Mouse (Mus musculus) activated CD4-positive, CD25-positive, alpha-beta regulatory T cell, adult 4 months (primary cell): Measurements from ENCODE around the gene Nkapl. TPM values are rescaled to one million over a fixed set of nuclear protein-coding genes. Genes with fewer than 3 reads are reported as not detected.

Experiments
- ATAC-seq: one replicate; pipeline ENCODE4 v1.8.0; 2017
- polyA plus RNA-seq, 2 experiments: library from polyadenylated mRNA; unstranded; fragments of 100-300 nt; shearing (Covaris generic); gene quantifications; one replicate each; pipeline ENCODE4 v1.2.1; 2017

The Nkapl gene
- polyA plus RNA-seq, 2 experiments from 2014 or later, result not detected

- ATAC-seq, result no peak
Measured at GRCm38 (mm10) chr13:21427631-21428030, 40.7 kb downstream of the Nkapl start.

DNA sequence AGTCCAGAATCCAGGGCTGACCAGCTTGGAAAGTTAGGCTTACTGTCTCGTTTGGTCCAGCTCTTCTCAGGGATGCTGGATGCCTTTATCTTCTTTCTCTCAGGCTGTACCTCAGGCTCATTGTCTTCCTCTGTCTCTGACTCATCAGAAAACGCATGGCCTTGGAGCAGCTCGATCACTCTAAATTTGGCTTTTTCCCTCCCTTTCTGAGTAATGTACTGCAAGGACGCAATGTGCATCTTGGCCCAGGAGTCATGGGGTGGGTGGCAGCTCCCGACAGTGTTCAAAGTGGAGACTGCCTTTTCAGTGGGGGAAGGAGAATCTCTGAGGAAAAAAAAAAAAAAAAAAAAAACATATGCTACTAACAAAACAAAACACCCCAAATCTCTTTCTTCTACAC is 45.0 kb downstream of the Nkapl start:
- ATAC-seq, result no peak

DNA sequence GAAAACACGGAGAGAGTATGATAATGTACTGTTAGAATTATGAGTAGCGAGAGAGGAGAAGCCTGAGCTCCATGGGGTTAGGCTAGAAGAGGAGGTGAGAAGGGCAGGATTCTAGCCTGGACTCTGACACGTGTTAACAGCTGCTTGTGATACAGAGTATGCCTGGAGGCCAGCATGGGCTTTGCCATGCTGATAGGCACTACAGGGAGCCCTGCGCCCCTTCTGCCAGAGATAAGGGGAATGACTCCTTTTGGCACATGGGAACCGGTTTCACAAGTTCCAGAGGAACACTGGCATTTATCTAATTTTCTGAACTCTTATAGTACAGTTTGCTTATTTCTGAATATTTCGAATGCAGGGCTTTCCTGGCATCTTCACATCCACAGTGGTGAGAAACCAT is 49.4 kb downstream of the Nkapl start:
- ATAC-seq, result no peak

DNA sequence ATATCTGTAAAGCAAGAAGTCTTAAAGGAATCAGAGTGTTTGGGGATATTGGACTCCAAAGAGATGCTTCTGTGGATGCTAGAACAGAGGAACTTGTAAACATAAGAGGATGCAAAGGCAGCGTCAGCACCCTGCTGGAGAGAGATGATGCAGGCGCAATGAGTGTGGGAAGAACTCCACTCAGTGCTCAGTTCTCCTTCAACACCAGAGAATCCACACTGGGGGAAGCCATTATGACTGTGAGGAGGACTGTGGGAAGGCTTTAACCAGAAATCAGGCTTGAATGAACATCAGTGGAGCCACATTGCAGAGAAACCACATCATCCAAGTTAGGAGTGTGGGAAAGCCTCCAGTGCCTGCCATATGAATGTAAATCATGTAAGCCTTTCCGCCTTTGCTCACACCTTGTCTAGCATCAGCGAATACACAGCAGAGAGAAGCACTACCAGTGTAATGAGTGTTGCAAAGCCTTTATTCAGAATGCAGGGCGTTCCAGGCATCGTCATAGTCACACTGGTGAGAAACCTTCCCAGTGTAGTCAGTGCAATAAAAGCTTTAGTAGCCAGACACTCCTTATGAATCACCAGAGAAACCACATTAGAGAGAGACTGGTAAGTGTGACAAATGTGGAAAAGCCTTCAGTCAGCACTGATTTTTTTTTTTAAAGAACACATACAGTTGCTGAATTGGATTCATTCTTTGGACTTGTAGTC is 50.9 kb downstream of the Nkapl start:
- ATAC-seq, result no peak

Other genes starting within 250 kb of the Nkapl start
- gene Gpx5, start 175.8 kb downstream of the Nkapl start, polyA plus RNA-seq, result not detected
- gene Gpx6, start 156.4 kb downstream of the Nkapl start, polyA plus RNA-seq, result not detected
- not detected for gene Olfr1367, start 121.6 kb downstream of the Nkapl start, polyA plus RNA-seq
- 1 to 10 TPM; 5.4 to 6.2 TPM for gene Zscan12, start 105.7 kb downstream of the Nkapl start, polyA plus RNA-seq
- 10 to 100 TPM; 24.1 to 34.5 TPM for gene Zkscan3, start 65.8 kb downstream of the Nkapl start, polyA plus RNA-seq
- gene Pgbd1, start 27.5 kb downstream of the Nkapl start, polyA plus RNA-seq, result 1 to 10 TPM in 1 of 2 experiments, under 1 TPM in 1; 0.82 to 1.4 TPM
- gene Zscan26, start 14.8 kb downstream of the Nkapl start, polyA plus RNA-seq, result 10 to 100 TPM; 52.6 to 54.9 TPM
- gene Zkscan4, start 10.4 kb upstream of the Nkapl start, polyA plus RNA-seq, result not detected
- gene Gm10065, start 10.9 kb upstream of the Nkapl start, polyA plus RNA-seq, result not detected
- under 1 TPM in 1 of 2 experiments, not detected in 1; 0.50 TPM for gene AK157302, start 26.7 kb upstream of the Nkapl start, polyA plus RNA-seq
- 10 to 100 TPM in 1 of 2 experiments, 1 to 10 TPM in 1; 2.5 to 45.3 TPM for gene Gm11273, start 32.9 kb upstream of the Nkapl start, polyA plus RNA-seq
- 10 to 100 TPM in 1 of 2 experiments, 1 to 10 TPM in 1; 5.0 to 10.1 TPM for gene Zkscan8, start 62.6 kb upstream of the Nkapl start, polyA plus RNA-seq
- not detected for gene Olfr1366, start 74.3 kb upstream of the Nkapl start, polyA plus RNA-seq
- gene Olfr1535, start 91.4 kb upstream of the Nkapl start, polyA plus RNA-seq, result under 1 TPM in 1 of 2 experiments, not detected in 1; 0.40 TPM
- not detected for gene Olfr1364, start 113.2 kb upstream of the Nkapl start, polyA plus RNA-seq
- not detected for gene Olfr1362, start 145.5 kb upstream of the Nkapl start, polyA plus RNA-seq
- gene Olfr11, start 174.0 kb upstream of the Nkapl start, polyA plus RNA-seq, result not detected
- gene Olfr1361, start 194.9 kb upstream of the Nkapl start, polyA plus RNA-seq, result not detected
- not detected for gene Olfr1360, start 208.9 kb upstream of the Nkapl start, polyA plus RNA-seq
- not detected for gene Olfr1359, start 229.6 kb upstream of the Nkapl start, polyA plus RNA-seq
- 1 to 10 TPM in 1 of 2 experiments, not detected in 1; 1.2 TPM for gene Hist1h2bl, start 247.6 kb upstream of the Nkapl start, polyA plus RNA-seq
- 1 to 10 TPM in 1 of 2 experiments, not detected in 1; 5.1 TPM for gene Hist1h2ai, start 247.9 kb upstream of the Nkapl start, polyA plus RNA-seq
- 1 to 10 TPM in 1 of 2 experiments, not detected in 1; 6.0 TPM for gene Hist1h3h, start 249.2 kb upstream of the Nkapl start, polyA plus RNA-seq